Mouse (Mus musculus) thymus, adult 2 months (tissue): ENCODE measurements around the gene Golga2. TPM values are rescaled to one million over a fixed set of nuclear protein-coding genes. Genes with fewer than 3 reads are reported as not detected.

ENCODE experiments used
- DNase-seq: peaks from one replicate; pipeline ENCODE4 v3.0.0; 2021
- H3K27ac ChIP-seq: fragments of 200-500 bp; 2 replicates; pipeline ENCODE4 v1.5.1; 2012; ENCODE audit warnings: low read length, control low read depth; ENCODE audit not compliant: control insufficient read depth, insufficient read depth
- H3K27me3 ChIP-seq: fragments of 200-500 bp; 2 replicates; pipeline ENCODE4 v1.6.1; 2012; ENCODE audit warnings: mild to moderate bottlenecking, low read length, moderate library complexity, mixed read lengths; ENCODE audit not compliant: control insufficient read depth, insufficient read depth
- H3K36me3 ChIP-seq: fragments of 200-500 bp; 2 replicates; pipeline ENCODE4 v1.6.1; 2012; ENCODE audit warnings: mild to moderate bottlenecking, low read length, moderate library complexity; ENCODE audit not compliant: control insufficient read depth, insufficient read depth
- H3K4me1 ChIP-seq: fragments of 200-500 bp; replicated peaks from 2 replicates; pipeline ENCODE4 v1.6.1; 2012; ENCODE audit warnings: low read length; ENCODE audit not compliant: control insufficient read depth, insufficient read depth
- H3K4me3 ChIP-seq: fragments of 200-500 bp; 2 replicates; pipeline ENCODE4 v1.5.1; 2012; ENCODE audit warnings: mild to moderate bottlenecking, low read length, control low read depth, moderate library complexity; ENCODE audit not compliant: control insufficient read depth, insufficient read depth
- CTCF ChIP-seq: fragments of 200-500 bp; IDR thresholded peaks from 2 replicates; pipeline ENCODE4 v1.5.1; 2012; ENCODE audit warnings: mild to moderate bottlenecking, control low read depth, low read length, moderate library complexity, borderline replicate concordance; ENCODE audit not compliant: control insufficient read depth, poor library complexity, insufficient read depth; ENCODE audit errors: extremely low read depth
- POLR2A ChIP-seq: fragments of 200-500 bp; IDR thresholded peaks from 2 replicates; pipeline ENCODE4 v1.6.1; 2012; ENCODE audit warnings: mild to moderate bottlenecking, low read length, control low read depth, moderate library complexity; ENCODE audit not compliant: control insufficient read depth, poor library complexity, insufficient read depth; ENCODE audit errors: extremely low read depth
- WGBS: fragments of 180-500 bp; shearing (Covaris S2); methylation state at CpG from one replicate; pipeline ENCODE4 v1.1.7; 2018; 5-methylcytosine and 5-hydroxymethylcytosine counted together
- polyA plus RNA-seq: library from polyadenylated mRNA; depleted of rRNA; stranded (reverse); fragments of >200 nt; gene quantifications from 2 replicates; pipeline ENCODE4 v1.2.3, GENCODE M21; 2012; rRNA removed

The Golga2 gene
- polyA plus RNA-seq, 1 experiment = 36.6 TPM

DNA sequence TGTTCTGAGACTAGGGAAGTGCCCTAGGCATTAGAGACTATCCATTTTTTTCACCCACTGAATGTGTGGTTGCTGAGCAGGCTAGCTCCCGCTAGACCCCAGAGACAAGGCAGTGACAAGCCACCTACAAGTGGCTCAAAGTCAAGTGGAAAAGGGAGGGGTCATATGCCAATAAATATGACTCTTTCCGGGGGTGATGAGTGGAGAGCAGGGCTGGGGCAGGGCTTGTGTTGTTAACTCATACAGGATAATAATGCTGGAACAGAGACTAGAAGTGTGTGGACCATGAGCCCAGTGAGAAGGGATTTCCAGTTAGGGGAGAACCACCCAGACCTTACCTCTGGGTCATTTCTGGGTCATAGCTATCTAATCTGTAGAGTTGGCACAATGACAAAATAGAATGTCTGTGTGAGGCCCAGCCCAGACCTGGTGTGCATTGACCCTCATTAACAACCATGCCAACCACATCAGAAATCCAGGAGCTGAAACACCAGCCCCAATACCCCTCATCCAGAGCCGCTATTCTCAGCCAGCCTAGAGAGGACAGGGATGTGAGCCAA lies 67.2 kb downstream of the Golga2 start:
- TF ChIP-seq CTCF = no peak
- TF ChIP-seq POLR2A = no peak
- H3K27ac ChIP-seq = no peak overlapping the region
- WGBS = 95% methylated on average over 3 of the region's 3 CpGs
- H3K4me1 ChIP-seq = peaks cover 12% of the 10 kb centered on the region
- DNase-seq = no peak
- no peaks in the 10 kb centered on the region for H3K36me3 ChIP-seq
- H3K4me3 ChIP-seq = no peak overlapping the region
- peaks cover 3% of the 10 kb centered on the region for H3K27me3 ChIP-seq

DNA sequence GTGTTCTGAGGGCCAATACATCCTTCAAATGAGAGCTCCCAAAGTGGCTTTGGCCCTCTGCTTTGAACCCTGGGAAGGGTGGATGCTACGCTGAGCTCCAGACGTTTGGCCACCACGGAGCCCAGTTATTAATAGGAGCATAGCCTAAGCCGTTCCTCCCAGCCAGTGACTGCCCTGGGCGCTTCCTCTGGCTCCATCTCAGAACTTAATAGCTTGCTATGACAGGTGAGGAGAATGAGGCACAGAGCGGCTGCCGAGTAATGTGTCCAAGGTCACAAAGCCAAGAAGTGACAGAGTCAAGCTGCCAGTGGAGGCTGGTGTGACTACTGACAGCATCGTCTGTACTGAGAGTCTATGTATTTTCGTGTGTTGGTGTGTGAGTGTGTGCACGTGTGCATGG lies 69.0 kb downstream of the Golga2 start:
- H3K27ac ChIP-seq = no peak overlapping the region
- 87% methylated on average over 10 of the region's 10 CpGs for WGBS
- H3K4me1 ChIP-seq = peaks cover 12% of the 10 kb centered on the region
- TF ChIP-seq CTCF (no peak), POLR2A (no peak)
- DNase-seq = no peak
- H3K4me3 ChIP-seq = no peak overlapping the region
- H3K36me3 ChIP-seq = no peaks in the 10 kb centered on the region
- peaks cover 3% of the 10 kb centered on the region for H3K27me3 ChIP-seq

Other genes with a start within 250 kb of the Golga2 start
- gene Fam78a, start 202.5 kb upstream of the Golga2 start, polyA plus RNA-seq = 189 and 210 TPM in 2 replicates
- 2.9 and 7.7 TPM in 2 replicates for gene Plpp7, start 191.9 kb upstream of the Golga2 start, polyA plus RNA-seq
- gene Prrc2b, start 136.3 kb upstream of the Golga2 start, polyA plus RNA-seq = 104 and 134 TPM in 2 replicates
- gene Pomt1, start 50.8 kb upstream of the Golga2 start, polyA plus RNA-seq = 36.4 and 42.1 TPM in 2 replicates
- 109 and 127 TPM in 2 replicates for gene Uck1, start 27.2 kb upstream of the Golga2 start, polyA plus RNA-seq
- gene Swi5, start 691 bp downstream of the Golga2 start, polyA plus RNA-seq = 147 and 168 TPM in 2 replicates
- gene Ciz1, start 64.9 kb downstream of the Golga2 start, polyA plus RNA-seq = 517 and 528 TPM in 2 replicates
- 10.7 and 12.1 TPM in 2 replicates for gene Dnm1, start 66.0 kb downstream of the Golga2 start, polyA plus RNA-seq
- 192 and 257 TPM in 2 replicates for gene 1110008P14Rik, start 94.6 kb downstream of the Golga2 start, polyA plus RNA-seq
- gene Lcn2, start 100.9 kb downstream of the Golga2 start, polyA plus RNA-seq = 23.8 and 27.3 TPM in 2 replicates
- 17.9 and 24.7 TPM in 2 replicates for gene Ptges2, start 108.5 kb downstream of the Golga2 start, polyA plus RNA-seq
- gene Naif1, start 163.1 kb downstream of the Golga2 start, polyA plus RNA-seq = 8.8 and 9.2 TPM in 2 replicates
- 25.3 and 29.3 TPM in 2 replicates for gene Slc25a25, start 164.1 kb downstream of the Golga2 start, polyA plus RNA-seq
- gene Fam102a, start 247.9 kb downstream of the Golga2 start, polyA plus RNA-seq = 57.4 and 66.7 TPM in 2 replicates